Mouse (Mus musculus): Measurements from ENCODE around the gene Ccdc90b. TPM values are rescaled to one million over a fixed set of nuclear protein-coding genes. Genes with fewer than 3 reads are reported as not detected.

The Ccdc90b gene
- 10 to 100 TPM; 14.9 to 15.4 TPM for total RNA-seq (2021)

DNA sequence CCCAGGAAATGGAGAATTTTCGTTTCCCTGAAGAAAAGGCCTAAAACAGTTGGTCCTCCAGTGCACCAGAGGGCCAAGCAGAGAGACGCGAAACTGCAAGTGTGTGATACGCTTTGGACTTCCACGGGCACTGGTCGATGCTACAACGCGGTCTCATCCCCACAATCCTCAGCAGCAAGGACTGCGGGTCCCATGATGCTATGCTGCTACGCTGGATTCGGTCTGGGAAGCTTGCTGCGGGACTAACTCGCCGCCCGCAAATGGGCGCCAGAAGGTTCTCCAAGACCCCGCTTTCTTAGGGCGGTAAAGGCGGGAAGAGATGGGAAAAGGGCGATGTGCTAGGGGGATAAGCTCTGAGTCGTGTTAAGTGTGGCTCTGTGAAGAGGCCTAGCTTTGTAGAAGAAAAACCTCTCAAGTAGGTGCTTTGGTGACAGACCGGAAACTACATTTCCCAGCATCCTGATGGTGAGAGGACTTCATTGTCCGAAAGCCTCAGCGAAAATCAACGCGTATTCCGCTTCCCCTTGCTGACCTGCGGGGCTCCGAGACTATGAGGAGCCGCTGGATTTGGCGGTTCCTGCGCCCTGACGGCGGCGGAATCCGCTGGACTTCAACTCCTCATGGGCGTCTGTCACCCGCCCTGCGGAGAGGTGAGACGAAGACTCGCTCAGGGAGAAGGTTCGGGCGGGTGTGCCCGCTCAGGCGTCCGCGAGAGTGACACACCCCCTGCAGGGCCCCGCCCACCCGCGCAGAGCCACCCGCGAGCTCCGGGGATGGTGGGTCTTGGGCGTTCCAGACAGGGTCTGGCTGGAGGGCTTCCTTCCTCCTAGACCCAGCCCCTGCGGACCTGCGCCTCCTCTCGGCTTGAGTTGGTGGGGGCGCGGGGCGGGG lies at the start of gene Ccdc90b:
Ccdc90b (plus strand) TSS at position 164 of the 891 bp plus-strand sequence.
- peak; percentile 95 to 96 for DNase-seq (ENCODE audit: low spot score in 2 of 2)
- intact Hi-C loops (cut with DNase I) = loop anchor here (5.0 kb wide), 1 partner anchor 306 kb away; no protein-coding TSS in a partner anchor

DNA sequence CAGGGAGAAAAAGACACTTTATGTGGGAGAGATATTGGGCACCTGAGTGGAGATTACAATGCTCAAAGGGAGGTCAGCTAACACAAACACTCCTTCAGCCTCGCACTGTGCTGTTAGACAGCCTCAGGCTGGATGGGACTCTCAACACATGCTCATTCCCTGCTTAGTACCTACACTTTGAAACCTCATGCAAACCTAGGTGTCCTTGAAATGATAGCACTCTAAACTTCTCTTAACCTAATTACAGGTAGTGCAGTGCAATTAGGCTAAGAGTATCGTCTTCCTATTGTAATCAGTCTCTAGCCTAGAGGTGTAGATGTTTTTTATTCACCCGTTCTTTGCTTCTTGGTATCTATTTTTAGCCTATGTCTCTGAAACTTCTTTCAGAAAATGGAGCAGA lies 40.6 kb upstream of the Ccdc90b start:
- intact Hi-C loops (cut with DNase I) = no loop called here
- no peak for DNase-seq (ENCODE audit: low spot score in 2 of 2)

DNA sequence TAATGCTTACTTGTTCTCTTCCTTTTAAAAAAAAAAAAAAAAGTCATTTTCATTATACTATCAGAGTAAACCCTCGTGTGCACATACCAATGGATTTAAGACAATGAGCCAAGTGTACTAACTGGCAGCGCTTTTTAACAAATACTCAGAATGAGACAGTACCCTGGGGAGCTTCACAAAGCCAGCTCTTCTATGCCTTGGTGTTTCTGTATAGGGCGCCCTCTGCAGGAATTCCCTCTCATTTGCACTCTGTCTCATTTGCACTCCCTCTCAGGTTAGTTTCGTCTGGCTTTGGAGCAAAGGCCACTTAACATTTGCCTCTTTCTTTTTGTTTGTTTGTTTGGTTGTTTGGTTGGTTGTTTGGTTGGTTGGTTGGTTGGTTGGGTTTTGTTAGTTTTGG lies 40.1 kb upstream of the Ccdc90b start:
- DNase-seq (ENCODE audit: low spot score in 2 of 2) = no peak
- intact Hi-C loops (cut with DNase I) = no loop called here

DNA sequence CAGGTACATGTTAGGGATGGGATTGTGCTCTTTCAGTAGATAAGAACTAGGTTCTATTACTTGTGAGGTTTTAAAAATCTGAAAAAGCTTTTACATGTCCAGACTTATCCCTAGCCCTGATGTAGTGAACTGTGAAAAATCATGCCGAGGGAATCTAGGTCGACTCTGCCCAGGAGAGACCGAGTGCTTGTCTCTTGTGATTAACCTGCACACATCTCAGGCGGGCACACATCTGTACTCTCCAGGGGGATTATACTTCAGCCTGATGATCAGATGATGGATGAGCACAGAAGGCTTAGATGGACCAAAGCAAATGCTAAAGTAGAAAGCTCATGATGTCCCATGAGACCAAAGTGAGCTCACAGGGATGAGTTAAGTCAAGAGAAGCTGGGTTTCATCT lies 31.7 kb upstream of the Ccdc90b start:
- DNase-seq (ENCODE audit: low spot score in 2 of 2) = no peak
- intact Hi-C loops (cut with DNase I) = no loop called here

DNA sequence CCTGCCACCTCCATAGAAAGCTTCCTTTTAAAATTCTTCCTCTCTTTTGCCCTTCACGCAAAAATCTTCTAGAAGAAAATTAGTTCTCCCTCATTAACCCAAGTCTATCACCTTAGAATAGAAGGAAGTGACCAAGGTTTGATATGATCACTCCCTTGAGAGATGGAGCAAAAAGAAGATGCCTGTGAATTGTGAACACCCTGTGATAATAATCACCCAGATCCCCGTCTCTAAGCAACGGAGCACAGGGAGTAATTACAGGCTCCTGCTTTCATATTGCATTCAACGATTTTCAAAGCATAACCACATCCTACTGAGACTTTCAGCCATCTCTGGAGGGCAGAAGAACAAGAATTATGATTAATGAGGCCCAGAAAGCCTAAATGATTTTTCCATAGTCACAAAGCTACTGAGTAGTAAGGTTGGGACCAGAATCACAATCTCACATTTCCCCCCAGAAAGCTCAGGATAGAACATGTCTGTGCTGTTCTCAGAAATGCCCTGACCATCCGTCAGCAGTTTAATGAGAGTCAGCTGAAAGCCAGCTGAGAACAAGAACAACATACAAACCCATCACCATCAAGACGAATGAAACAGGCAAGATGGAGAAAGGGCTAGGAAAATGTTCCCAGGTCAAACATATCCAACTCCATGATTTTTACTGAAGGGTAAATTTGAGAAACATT lies 28.5 kb upstream of the Ccdc90b start:
- no peak for DNase-seq (ENCODE audit: low spot score in 2 of 2)
- intact Hi-C loops (cut with DNase I) = no loop called here

DNA sequence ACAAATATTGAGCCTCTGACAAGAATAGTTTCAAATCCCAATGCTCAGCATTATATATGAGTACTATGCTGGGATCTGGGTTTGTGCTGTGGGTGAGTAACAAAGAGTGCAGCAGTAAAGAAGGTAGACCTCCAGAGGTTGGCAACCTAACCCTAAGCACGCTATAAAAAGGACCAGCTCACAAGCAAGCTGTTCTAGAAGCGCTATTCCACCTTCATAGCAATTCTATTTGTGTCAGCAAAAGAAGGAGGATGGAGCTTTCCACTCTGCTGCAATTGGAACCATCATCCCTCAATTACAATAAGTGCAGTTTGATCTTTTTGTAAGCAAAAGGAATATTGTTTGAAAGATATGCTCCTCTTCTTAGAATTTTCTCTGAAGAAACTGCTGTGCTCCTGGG lies 14.2 kb upstream of the Ccdc90b start:
- intact Hi-C loops (cut with DNase I) = no loop called here
- DNase-seq (ENCODE audit: low spot score in 2 of 2) = no peak

DNA sequence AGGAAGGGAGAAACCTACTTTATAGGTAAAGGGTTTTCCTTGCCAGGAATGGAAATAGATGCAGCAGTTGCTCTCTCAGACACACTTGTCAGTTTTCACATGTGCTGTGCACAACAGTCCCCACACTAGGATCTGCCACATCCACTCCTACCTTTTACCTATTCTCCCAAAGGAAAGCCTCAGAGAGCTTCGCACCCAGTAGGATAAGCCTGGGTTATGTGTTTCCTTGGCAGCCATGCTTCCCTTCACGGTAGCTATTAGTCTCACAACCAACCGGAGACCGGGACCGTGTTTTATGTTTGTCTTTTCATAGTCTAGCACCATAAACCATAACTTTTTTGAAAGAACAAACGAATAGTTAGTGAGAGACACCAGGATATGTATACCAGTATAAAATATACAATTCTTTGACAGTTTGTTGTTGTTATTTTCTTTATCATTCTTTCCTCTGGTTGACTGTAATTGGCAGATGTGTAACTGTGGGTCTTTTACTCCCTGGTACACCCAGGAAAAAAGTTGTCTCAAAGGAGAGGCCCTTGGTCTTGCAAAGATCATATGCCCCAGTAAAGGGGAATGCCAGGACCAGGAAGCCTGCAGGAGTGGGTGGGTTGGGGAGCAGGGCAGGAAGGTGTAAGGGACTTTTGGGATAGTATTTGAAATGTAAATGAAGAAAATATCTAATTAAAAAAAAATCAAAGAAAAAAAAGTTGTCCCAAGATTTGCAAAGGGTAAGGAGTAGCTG lies 10.5 kb upstream of the Ccdc90b start:
- DNase-seq (ENCODE audit: low spot score in 2 of 2) = no peak
- intact Hi-C loops (cut with DNase I) = loop anchor here (2.0 kb wide), 1 partner anchor 448 kb away; no protein-coding TSS in a partner anchor

DNA sequence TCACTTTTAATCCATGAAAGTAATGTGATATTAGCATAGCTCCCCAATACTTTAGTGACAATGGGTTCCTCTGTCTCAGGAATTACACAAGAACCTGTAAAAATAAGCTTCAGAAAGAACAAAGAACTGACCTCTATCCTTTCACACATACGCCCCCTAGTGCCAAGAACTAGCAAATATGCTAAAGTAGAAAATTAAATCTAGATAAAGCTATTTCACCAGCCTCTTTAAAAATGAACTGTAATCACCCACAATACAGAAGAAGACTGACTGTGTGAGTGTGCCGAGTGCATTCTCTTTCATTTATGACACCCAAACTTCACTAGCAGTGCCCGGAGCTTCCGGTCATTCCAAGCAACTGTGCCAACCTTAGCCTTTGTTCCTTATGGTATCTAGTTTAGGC lies 10.0 kb upstream of the Ccdc90b start:
- DNase-seq (ENCODE audit: low spot score in 2 of 2) = no peak
- intact Hi-C loops (cut with DNase I) = loop anchor here (2.0 kb wide), 1 partner anchor 448 kb away; no protein-coding TSS in a partner anchor

DNA sequence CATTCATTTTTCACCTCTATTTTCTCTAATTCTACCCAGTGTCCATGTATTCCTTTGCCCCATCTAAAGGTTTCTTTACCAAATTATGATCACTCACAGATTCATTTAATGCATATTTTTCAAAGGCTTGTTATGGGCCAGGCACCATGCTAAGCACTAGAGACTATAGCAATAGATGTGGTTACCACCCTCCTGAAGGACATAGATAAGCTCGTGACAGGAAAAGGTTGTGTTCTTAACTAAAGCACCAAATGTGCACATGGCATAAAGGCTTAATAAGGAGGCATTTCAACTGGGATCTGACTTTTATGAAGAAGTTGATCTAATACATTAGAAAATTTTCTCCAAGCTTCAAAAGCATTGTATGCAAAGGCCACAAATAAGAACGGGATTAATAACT lies 2.2 kb upstream of the Ccdc90b start:
- intact Hi-C loops (cut with DNase I) = no loop called here
- no peak for DNase-seq (ENCODE audit: low spot score in 2 of 2)

DNA sequence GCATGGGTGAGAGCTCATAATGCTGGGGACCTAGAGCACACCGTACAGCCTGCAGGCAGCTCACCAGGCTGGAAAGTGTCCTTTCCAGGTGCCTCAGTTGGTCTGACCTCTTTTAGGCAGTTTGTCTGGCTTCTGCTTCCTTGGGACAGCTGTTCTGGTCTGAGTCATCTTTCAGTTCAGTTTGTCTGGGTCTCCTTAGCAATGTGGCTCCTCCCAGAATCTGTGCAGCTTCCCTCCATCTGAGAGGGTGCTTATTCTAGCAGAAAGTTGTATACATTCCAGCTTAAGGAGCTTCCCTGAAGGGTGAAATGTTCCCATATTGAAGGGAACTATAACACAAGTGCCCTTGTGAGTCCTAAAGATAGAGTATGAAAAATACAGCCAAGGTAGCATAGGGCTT lies 5.8 kb downstream of the Ccdc90b start:
- intact Hi-C loops (cut with DNase I) = no loop called here
- no peak for DNase-seq (ENCODE audit: low spot score in 2 of 2)

DNA sequence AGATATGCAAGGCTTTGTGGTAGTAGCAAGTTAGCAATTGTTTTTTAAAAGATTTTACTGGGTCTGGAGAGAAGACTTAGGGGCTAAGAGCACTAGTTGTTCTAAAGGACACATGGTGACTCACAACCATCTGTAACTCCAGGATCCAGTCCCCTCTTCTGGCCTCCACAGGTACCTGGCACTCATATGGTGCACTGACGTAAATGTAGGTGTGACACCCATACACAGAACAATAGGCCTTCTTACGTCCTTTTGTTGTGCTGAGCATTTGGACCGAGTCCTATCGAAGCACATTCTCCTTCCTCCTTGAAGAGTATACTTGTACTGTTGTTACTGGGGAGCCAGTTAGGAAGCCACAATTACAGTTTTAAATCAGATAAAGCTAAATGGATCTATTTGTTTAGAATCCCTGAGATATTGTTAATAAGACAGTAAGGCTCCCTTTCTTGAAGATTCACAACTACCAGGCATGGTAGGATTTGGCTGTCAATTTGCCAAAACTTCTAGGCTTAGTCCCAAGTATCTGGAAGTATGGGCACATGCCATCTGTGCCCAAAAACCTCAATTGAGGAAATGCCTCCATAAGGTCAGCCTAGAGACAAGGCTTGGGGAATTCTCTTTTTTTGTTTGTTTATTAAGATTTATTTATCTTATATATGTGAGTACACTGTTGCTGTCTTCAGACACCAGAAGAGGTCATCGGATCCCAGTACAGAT lies 19.7 kb downstream of the Ccdc90b start:
- DNase-seq (ENCODE audit: low spot score in 2 of 2) = no peak
- intact Hi-C loops (cut with DNase I) = no loop called here

DNA sequence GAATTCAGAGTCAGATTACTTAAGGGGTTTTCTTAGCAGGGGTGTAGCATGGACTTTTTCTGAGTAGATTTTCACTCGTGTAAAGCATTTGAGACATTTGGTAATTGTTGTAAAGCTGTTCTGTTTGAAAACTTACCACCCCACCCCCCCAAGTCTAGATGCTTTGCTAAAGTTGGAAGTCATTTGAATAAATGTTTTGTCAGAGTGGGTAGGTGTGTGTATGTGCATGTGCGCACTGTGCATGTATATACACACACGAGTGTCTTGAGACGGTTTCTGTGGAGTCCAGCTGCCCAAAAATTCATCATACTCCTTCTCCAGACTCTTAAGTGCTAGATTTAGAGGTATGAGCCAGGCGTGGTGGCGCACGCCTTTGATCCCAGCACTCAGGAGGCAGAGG lies 22.6 kb downstream of the Ccdc90b start:
- intact Hi-C loops (cut with DNase I) = no loop called here
- no peak for DNase-seq (ENCODE audit: low spot score in 2 of 2)

DNA sequence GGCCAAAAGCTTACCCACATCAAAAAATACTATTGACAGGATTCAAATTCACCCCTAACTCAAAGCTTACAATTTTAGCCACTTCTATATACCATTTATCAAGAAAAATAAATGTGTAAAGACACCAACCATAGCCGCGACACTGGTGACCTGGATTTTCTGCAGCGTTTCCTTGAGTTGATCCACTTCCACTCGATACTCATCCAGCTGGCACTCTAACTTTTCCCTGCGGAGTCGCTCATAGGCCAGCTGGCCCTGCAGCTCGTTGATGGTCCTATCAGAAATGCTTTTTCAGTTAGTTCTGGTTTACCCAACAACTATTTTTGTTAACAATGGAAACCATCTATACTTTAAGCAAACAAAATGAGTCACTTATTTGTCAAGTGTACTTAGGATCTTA lies 29.0 kb downstream of the Ccdc90b start:
- no peak for DNase-seq (ENCODE audit: low spot score in 2 of 2)
- intact Hi-C loops (cut with DNase I) = no loop called here

DNA sequence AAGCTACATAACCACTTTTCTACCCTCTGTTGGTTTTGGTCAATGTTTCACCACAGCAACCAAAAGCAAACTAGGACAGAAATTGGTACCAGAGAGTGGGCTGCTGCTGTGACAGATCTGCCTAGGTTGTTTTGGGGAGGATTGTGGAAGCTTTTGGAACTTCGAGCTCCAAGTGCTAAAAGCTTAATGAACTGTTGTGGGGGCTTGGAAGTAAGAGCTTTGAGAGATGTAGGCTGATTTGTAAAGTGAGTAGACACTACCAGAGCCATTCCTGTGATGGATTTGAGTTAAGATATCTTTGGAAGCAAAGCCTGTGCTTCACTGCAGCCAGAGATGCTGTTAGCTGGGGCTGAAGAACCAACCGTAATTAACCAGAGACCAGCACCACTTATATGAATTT lies 29.9 kb downstream of the Ccdc90b start:
- no peak for DNase-seq (ENCODE audit: low spot score in 2 of 2)
- intact Hi-C loops (cut with DNase I) = no loop called here

DNA sequence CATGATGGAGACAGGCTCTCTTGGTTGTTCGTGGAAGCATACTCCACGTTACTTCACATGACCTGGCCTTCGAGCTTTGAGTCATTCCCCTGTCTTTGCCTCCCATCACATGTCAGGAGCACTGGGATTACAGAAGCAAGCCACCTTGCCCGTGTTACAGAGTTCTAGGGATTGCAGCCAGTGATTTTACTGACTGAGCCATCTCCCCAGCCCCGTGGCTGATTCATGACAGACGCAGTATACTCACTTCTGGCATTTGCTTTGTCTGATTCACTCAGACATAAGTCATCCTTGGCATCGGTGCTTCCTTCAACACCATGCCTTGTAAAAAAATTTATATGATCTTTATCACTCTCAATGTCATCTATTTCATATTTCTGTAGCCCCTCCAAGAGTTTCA lies 44.0 kb downstream of the Ccdc90b start:
- no peak for DNase-seq (ENCODE audit: low spot score in 2 of 2)
- intact Hi-C loops (cut with DNase I) = loop anchor here (1.0 kb wide), 1 partner anchor 8 kb away; no protein-coding TSS in a partner anchor

DNA sequence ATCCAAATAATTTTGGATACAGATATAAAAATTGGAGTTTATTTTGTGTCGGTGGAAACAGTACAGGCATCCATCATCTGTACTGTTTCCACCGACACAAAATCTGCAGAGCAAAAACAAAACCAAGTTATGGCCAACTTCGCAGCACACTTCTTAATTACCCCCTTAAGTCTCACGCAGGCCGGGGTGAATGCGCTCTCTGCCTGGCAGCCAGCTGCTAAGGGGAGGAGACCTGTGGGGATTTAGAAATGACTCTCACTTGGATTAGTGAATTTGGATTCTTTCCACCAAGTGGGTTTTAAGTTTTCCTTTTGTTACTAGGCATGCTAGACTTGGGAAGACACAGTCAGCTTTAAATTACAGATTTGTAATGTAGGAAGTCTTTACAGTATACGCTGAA lies 49.9 kb downstream of the Ccdc90b start:
- no peak for DNase-seq (ENCODE audit: low spot score in 2 of 2)
- intact Hi-C loops (cut with DNase I) = no loop called here

DNA sequence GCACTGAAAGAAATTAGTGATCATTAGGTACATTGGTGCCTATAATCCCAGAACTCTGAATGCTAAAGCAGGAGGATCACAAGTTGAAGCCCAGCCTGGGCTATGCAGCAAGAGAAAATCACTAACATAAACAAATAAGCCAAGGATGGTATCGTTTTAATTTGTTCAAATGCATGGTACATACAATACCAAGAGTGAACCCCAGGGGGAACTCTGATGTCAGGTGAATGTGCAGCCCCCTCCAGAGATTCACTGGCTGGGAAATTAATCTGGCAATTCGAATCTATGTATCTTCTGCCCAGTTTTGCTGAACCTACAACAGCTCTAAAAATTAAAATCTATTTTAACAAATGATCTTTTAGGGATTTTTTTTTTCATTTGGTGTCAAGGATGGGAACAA lies 63.5 kb downstream of the Ccdc90b start:
- no peak for DNase-seq (ENCODE audit: low spot score in 2 of 2)
- intact Hi-C loops (cut with DNase I) = no loop called here

DNA sequence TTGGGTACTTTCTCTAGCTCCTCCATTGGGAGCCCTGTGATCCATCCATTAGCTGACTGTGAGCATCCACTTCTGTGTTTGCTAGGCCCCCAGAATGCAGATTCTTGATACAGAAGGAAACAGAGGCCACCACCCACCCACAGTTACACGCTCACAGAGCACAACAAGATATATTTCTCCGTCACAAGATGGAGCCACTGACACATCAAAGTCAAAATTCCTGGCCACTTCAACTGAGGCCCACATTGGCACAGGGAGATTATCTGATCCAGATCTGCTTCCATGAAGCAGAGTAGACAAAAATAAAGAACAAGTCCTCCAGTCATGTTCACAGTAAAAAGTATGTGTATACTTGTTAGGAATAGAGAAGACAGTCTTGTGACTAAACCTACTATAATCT lies 69.2 kb downstream of the Ccdc90b start:
- intact Hi-C loops (cut with DNase I) = loop anchor here (10.0 kb wide), 1 partner anchor 205 kb away; no protein-coding TSS in a partner anchor
- no peak for DNase-seq (ENCODE audit: low spot score in 2 of 2)
